Comparison of ENCODE assay signal across 14 mouse cellular contexts in the genomic region with DNA sequence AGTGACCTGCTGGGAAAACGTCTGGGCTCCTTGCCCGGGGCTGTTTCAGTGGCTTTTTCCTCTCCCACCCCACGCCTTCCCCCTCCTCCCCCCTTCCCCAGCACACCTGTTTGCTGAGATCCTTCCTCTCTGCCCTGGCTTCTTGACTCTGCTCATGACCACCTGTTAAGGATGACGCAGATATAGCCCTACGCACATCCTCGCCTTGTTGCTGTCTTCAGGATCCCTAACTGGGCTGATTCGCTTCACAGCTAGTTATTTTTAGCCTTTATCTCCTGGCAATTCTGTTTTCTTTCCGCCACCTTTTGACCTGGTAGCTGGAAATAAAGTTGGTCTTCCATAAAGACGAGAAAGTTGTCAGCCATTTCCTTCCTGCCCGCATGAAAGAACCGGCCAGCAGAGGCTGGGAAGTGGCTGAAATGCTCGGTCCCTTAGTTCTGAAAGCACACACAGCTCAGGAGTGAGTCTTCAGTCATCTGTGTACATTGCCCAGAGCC.
A peak's percentile ranks its signal among the peaks of the same experiment; 100 is the strongest.
DNase-seq lines count a peak whose midpoint lies in the region; ATAC-seq and TF ChIP-seq lines count a peak whose summit lies in the region.
"Had no signal": no experiment of that assay in that cellular context is flagged by ENCODE, and none has a peak within 500 bp of the region (broad histone marks: within the 10 kb centered on the region; RNA-seq: fewer than 3 reads in every experiment).

No protein-coding gene starts in this region.

- TF ChIP-seq CTCF in gastrocnemius, adult 2 months (IDR thresholded peaks at IDR 0.05), result no peak
- TF ChIP-seq CTCF in intestine, postnatal 0 days (IDR thresholded peaks at IDR 0.05; ENCODE audit: low read depth), result no peak

- no peaks in the 10 kb centered on the region for H3K27me3 ChIP-seq in heart, embryonic 16.5 days (ENCODE audit: control insufficient read depth, insufficient read depth, low read length)
- H3K27me3 ChIP-seq in hindbrain, embryonic 16.5 days (replicated peaks; ENCODE audit: control insufficient read depth, insufficient read depth, low read length), result no peaks in the 10 kb centered on the region
- H3K27me3 ChIP-seq in intestine, postnatal 0 days (replicated peaks; ENCODE audit: control insufficient read depth, insufficient read depth, low read length), result no peaks in the 10 kb centered on the region
- H3K27me3 ChIP-seq: neural tube, embryonic 13.5 days had no signal

- intact Hi-C loops in gastrocnemius, adult 2 months (cut with DNase I), result no loop called here

- no peaks in the 10 kb centered on the region for H3K36me3 ChIP-seq in heart, embryonic 16.5 days (ENCODE audit: control insufficient read depth, insufficient read depth)
- no peaks in the 10 kb centered on the region for H3K36me3 ChIP-seq in hindbrain, embryonic 16.5 days (ENCODE audit: control insufficient read depth, insufficient read depth, low read length)
- H3K36me3 ChIP-seq in intestine, postnatal 0 days (ENCODE audit: control insufficient read depth, insufficient read depth), result no peaks in the 10 kb centered on the region
- H3K36me3 ChIP-seq: neural tube, embryonic 13.5 days had no signal

- H3K27ac ChIP-seq in gastrocnemius, adult 2 months, result no peak overlapping the region
- no peak overlapping the region for H3K27ac ChIP-seq in heart, embryonic 16.5 days (ENCODE audit: low read length)
- no peak overlapping the region for H3K27ac ChIP-seq in hindbrain, embryonic 16.5 days (ENCODE audit: low read depth, low read length)
- H3K27ac ChIP-seq in intestine, postnatal 0 days (ENCODE audit: low read depth, low read length), result no peak overlapping the region
- H3K27ac ChIP-seq: neural tube, embryonic 13.5 days had no signal

- H3K4me1 ChIP-seq in heart, embryonic 16.5 days (ENCODE audit: control insufficient read depth, insufficient read depth, low read length), result peaks cover 5% of the 10 kb centered on the region
- H3K4me1 ChIP-seq in hindbrain, embryonic 16.5 days (ENCODE audit: control insufficient read depth, insufficient read depth, low read depth, low read length), result no peaks in the 10 kb centered on the region
- no peaks in the 10 kb centered on the region for H3K4me1 ChIP-seq in intestine, postnatal 0 days (replicated peaks; ENCODE audit: control insufficient read depth, insufficient read depth, low read length)
- H3K4me1 ChIP-seq: neural tube, embryonic 13.5 days had no signal

- WGBS in heart, embryonic 16.5 days, result 31% methylated on average over 12 of the region's 12 CpGs
- 80% methylated on average over 12 of the region's 12 CpGs for WGBS in hindbrain, embryonic 16.5 days
- WGBS in intestine, postnatal 0 days, result 71% methylated on average over 12 of the region's 12 CpGs

- ATAC-seq in heart, embryonic 16.5 days (replicated peaks; ENCODE audit: extremely low read depth, insufficient read depth, low FRiP score), result peak; percentile 55
- no peak for ATAC-seq in hindbrain, embryonic 16.5 days
- ATAC-seq in intestine, postnatal 0 days, result no peak
- ATAC-seq: forebrain, embryonic 14.5 days; midbrain, embryonic 16.5 days had no signal

- no peaks in the 10 kb centered on the region for H3K9me3 ChIP-seq in heart, embryonic 16.5 days (replicated peaks; ENCODE audit: control insufficient read depth, low read length)
- no peaks in the 10 kb centered on the region for H3K9me3 ChIP-seq in hindbrain, embryonic 16.5 days (ENCODE audit: control insufficient read depth, low read length)
- H3K9me3 ChIP-seq in intestine, postnatal 0 days (ENCODE audit: control insufficient read depth), result no peaks in the 10 kb centered on the region
- H3K9me3 ChIP-seq: neural tube, embryonic 13.5 days had no signal

- H3K4me3 ChIP-seq in gastrocnemius, adult 2 months, result peak overlapping the region; percentile 28
- H3K4me3 ChIP-seq in heart, embryonic 16.5 days (ENCODE audit: low read length), result no peak overlapping the region
- no peak overlapping the region for H3K4me3 ChIP-seq in hindbrain, embryonic 16.5 days (ENCODE audit: low read length)
- no peak overlapping the region for H3K4me3 ChIP-seq in intestine, postnatal 0 days (ENCODE audit: low read depth, low read length)
- H3K4me3 ChIP-seq: neural tube, embryonic 13.5 days had no signal

- peak overlapping the region; percentile 52 for H3K4me2 ChIP-seq in heart, embryonic 16.5 days (ENCODE audit: low read depth, low read length)
- no peak overlapping the region for H3K4me2 ChIP-seq in hindbrain, embryonic 16.5 days (ENCODE audit: low read length)
- no peak overlapping the region for H3K4me2 ChIP-seq in intestine, postnatal 0 days (replicated peaks; ENCODE audit: low read depth)
- H3K4me2 ChIP-seq: neural tube, embryonic 13.5 days had no signal

- H3K9ac ChIP-seq in heart, embryonic 16.5 days (ENCODE audit: low read length), result no peak overlapping the region
- no peak overlapping the region for H3K9ac ChIP-seq in hindbrain, embryonic 16.5 days (ENCODE audit: low read depth, low read length)
- H3K9ac ChIP-seq in intestine, postnatal 0 days (ENCODE audit: low read depth, low read length), result no peak overlapping the region
- H3K9ac ChIP-seq: neural tube, embryonic 13.5 days had no signal

- no peak for DNase-seq in gastrocnemius, adult 2 months
- no peak for DNase-seq in gastrocnemius, adult 8-10 months (ENCODE audit: low spot score in 2 of 2)
- DNase-seq in adrenal gland, postnatal 14 days, result peak; percentile 31
- peak; percentile 57 for DNase-seq in kidney, postnatal 10 days
- DNase-seq in layer of hippocampus, adult 9-10 months (ENCODE audit: low spot score), result no peak
- DNase-seq: B cell, adult 2 months; gastrocnemius, postnatal 25 days; thymus, adult 18-20 months had no signal

Comparison
In these comparisons a context has a peak if more than half of its experiments do, and no peak if none do; other contexts are left out.
1. DNase-seq: peak in adrenal gland, postnatal 14 days (single experiment) and kidney, postnatal 10 days (single experiment); none in gastrocnemius, adult 2 months (single experiment), gastrocnemius, adult 8-10 months (0 of 2) and layer of hippocampus, adult 9-10 months (single experiment).